Mouse (Mus musculus): Measurements from ENCODE around the gene Usp3.
A peak's percentile ranks its signal among the peaks of the same experiment; 100 is the strongest.

Gene Usp3

DNA sequence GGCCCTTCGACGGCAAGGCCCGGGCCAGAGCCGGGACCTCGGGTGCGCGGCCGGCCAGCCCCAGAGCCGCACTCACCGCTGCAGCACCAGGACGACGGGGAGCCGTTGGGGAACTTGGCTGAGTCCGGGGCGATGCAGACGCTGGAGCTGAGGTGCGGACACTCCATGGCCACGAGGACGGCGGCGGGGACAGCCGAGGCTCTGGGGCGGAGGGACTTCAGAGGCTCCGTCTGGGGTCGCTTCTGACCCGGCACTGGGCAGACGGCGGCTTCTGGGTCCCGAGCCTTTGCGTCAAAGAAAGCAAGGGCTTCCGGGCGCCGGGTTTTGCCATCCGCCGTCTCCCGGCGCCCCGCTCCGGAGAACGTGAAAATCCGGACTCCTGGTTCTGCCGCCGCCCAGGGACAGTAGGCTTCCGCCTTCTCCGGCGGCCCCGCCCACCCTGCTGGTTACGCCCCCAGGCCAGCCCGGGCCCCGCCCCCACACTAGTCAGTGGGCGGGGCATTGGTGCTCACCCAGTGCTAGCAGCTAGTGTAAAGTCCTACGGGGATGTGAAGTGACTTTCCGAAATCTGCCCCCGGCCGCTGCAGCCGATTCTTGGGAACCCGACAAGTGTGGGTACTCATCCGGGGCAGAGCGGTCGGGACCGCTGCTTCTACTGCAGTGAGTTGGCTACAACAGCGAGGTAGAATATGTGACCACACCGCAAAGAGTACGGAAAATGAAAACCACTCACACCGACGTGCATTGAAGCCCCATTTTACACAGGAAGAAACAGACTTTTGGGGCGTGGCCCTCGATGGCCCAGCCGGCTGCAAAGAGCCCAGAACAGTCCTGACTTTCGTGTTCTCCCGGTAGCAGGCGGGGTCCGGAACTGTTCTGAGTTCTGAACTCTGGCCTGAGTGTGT, at the start of gene Usp3:
TSS of gene Usp3 (minus strand) at position 435 of the 905 bp plus-strand sequence.
- DNase-seq (ENCODE audit: low spot score in 2 of 2) = peak; percentile 95 to 98

- DNase-seq (ENCODE audit: low spot score in 2 of 2) = no peak
These were observed 47.5 kb upstream of the Usp3 start for GRCm38 (mm10) chr9:66640491-66640890.

GRCm38 (mm10) chr9:66639626-66640025, 46.7 kb upstream of the Usp3 start:
- DNase-seq (ENCODE audit: low spot score in 2 of 2) = no peak

DNA sequence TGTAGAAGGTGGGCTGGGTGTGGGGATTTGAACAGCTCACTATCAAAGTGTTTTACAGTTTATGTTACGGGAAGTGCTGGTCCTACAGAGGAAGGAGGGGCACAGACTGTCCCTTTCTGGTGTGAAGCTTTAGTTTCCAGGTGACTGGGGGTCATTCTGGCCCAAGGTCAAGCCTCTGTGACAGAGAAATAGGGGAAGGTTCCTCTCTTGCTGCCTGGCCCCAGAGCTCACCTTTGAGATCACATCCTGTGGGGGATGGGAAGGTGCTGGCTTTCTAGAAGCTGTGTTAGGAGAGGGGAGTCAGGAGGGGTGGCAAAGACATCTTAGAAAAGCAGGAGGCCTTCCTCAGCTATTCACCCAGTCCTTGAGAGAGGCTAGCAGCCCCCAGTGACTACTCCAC, 39.5 kb upstream of the Usp3 start:
- no peak for DNase-seq (ENCODE audit: low spot score in 2 of 2)

DNA sequence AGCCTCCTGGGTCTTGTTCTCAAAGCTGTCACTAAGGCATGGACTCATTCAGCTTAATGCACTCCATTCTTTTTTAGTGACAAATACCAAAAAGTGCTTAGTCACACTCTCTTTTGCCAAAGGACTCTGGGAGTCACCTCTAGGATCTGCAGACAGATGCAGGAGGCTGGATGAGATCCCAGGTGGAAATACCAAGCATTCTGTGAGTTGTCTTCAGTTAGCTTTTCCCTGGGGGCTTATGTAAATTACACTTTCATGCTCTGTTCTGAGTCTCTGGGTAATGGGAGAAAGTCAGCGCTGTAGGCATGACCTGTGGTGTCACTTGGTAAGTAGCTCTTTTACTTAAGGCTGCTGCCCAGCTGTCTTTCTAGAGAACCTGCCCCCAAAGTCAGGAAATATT, 38.0 kb upstream of the Usp3 start:
- no peak for DNase-seq (ENCODE audit: low spot score in 2 of 2)

- DNase-seq (ENCODE audit: low spot score in 2 of 2) = no peak
These were observed 33.7 kb upstream of the Usp3 start for GRCm38 (mm10) chr9:66626661-66627060.

DNA sequence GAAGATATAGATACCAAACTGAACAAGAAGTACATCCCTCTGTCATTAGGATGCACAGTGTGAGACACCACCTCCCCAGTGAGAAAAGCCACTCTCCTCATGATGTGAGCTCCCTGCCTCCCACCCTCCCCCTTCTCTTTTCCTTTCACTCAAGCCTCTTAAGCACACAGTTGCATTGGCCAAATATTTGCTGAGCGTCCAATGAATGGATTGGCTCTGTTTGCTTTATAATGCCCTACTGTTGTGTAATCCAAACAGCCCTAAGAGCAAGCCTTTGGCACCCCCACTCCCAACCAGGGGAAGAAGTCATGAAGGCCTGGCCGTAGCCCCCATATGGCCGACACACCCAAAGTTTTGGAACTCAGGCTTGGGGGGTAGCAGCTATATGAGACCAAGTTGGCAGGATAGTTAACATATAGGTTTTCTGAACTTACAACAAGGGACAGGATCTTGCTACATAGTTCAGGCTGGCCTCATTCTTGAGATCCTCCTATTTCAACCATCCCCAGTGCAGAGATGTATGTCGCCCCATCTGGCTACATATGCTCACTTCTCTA, 33.1 kb upstream of the Usp3 start:
- no peak for DNase-seq (ENCODE audit: low spot score in 2 of 2)

DNA sequence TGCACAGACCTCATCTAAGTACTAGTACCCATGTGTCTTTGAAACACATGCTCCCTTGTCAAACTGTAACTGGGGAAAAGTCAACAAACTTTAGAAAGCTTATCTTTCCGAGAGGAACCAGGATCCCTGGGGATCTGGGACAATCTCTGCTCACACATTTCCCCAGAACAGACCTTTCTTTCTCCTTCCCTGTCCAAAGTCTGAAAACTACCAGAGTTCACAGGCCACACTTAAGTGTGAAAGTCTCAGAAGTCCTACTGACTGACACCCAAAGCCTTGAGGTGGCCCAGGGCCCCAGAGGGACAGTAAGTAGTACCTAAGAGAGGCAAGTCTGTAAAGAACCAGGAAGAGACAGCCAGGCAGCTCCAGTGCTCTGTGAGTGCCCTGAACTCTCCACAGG, 31.9 kb upstream of the Usp3 start:
- no peak for DNase-seq (ENCODE audit: low spot score in 2 of 2)

GRCm38 (mm10) chr9:66623627-66624026, 30.7 kb upstream of the Usp3 start:
- DNase-seq (ENCODE audit: low spot score in 2 of 2) = no peak

GRCm38 (mm10) chr9:66620581-66620981, 27.6 kb upstream of the Usp3 start:
- peak; percentile 23 to 58 for DNase-seq (ENCODE audit: low spot score in 2 of 2)

DNA sequence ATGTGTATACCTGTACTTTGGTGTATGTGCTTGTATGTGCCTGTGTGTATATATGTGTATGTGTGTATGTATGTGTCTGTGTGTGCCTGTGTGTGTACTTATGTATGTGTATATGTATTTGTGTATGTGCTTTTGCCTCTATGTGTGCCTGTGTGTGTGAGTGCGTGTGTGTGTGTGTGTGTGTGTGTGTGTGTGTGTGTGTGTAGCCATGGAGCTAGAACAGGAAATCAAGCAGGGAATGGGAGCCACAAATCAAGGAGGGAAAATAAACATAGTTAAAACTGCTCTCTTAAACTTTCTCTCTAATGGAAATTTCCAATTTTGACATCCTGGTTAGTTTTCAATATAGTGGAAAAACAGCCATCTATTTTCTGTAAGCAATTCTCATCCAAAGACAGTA, 27.1 kb upstream of the Usp3 start:
- no peak for DNase-seq (ENCODE audit: low spot score in 2 of 2)

GRCm38 (mm10) chr9:66617812-66618211, 24.9 kb upstream of the Usp3 start:
- no peak for DNase-seq (ENCODE audit: low spot score in 2 of 2)

DNA sequence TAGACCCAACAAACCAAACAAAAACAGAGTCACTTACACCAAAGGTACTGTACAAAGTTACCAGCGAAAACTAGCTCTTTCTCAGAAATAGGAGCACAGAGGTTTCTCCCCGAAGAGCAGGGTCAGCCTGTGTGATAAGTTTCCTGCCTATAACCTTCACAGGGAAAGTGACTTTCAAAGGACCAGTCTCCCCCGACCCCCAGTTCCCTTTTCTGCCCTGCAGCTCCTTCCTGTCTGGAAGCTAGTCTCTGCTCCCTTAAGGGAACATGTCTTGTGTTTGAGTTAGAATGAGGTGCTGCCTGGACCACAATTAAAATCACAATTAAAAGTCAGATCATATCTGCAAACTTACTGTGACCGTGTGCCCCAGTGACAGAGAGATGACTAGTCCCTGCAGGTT, 23.9 kb upstream of the Usp3 start:
- no peak for DNase-seq (ENCODE audit: low spot score in 2 of 2)

DNA sequence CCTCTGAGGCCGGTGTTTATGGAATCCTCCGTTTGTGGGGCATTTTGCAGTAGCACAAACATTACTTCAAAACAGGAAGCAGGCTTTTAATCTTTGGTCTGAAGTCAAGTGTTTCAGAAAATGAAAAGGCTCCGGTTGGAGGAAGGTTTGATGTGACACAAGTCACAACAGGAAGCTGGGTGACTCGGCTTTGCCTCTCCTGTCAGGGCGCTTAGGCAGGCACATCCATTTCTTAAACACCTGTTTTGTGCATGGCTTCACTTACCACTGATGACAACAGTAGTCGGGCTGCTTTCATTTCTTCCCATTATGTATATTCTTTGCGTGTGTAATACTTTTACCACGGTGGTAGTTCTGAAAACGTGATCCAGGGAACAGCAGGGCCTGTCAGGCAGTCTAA, 22.2 kb upstream of the Usp3 start:
- DNase-seq (ENCODE audit: low spot score in 2 of 2) = no peak

GRCm38 (mm10) chr9:66614547-66614946, 21.6 kb upstream of the Usp3 start:
- DNase-seq (ENCODE audit: low spot score in 2 of 2) = no peak

GRCm38 (mm10) chr9:66613667-66614066, 20.7 kb upstream of the Usp3 start:
- DNase-seq (ENCODE audit: low spot score in 2 of 2) = no peak

DNA sequence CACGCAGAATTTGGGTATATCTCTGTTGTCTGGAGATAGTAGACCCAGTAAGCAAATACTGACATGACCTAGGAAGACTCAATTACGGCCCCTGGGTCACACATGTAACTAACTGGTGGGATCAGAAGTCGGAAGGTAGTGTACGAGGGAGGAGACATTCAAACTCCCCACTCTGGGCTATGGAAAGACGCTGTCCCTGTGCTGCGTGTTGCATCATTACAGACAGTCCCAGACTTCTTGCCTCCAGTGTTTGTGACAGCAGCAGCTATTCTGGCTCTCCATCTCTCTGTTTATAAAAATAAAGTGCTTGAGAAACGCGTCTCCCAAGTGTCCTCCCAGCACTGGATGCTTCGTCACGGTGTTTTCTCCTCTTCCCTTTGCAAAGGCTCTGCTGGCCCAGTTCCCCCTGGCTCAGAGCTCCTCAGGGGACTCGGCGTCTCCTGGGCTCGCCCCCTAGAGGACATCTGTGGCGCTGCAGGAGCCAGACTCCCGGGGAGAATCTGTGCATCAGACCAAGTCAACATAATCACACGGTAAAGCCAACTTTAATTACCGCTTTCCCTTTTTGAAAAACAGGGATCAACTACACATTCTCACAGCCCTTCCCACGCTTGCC, 18.6 kb upstream of the Usp3 start:
- peak; percentile 77 to 90 for DNase-seq (ENCODE audit: low spot score in 2 of 2)

GRCm38 (mm10) chr9:66608817-66609345, 15.9 kb upstream of the Usp3 start:
- no peak for DNase-seq (ENCODE audit: low spot score in 2 of 2)

DNA sequence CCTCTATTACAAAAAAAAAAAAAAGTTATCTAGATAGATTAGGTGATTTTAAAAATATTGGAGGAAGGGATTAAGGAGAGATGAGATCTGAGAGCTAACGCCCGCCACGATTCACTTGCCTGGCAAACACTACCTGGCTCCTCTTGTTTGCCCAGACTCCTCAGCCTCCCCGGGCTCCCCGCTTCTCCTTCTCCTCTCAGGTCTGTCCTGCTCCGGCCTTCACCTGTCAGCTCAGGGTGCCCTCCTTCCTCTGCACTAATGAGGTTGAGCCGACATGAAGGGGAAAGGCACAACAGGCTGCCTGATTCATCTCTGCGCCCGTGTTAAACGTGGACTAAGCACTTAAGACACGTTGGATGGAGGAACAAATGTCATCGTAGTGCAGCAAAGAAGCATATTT, 13.9 kb upstream of the Usp3 start:
- DNase-seq (ENCODE audit: low spot score in 2 of 2) = no peak

GRCm38 (mm10) chr9:66605876-66606750, 13.2 kb upstream of the Usp3 start:
- DNase-seq (ENCODE audit: low spot score in 2 of 2) = peak; percentile 57 to 74

DNA sequence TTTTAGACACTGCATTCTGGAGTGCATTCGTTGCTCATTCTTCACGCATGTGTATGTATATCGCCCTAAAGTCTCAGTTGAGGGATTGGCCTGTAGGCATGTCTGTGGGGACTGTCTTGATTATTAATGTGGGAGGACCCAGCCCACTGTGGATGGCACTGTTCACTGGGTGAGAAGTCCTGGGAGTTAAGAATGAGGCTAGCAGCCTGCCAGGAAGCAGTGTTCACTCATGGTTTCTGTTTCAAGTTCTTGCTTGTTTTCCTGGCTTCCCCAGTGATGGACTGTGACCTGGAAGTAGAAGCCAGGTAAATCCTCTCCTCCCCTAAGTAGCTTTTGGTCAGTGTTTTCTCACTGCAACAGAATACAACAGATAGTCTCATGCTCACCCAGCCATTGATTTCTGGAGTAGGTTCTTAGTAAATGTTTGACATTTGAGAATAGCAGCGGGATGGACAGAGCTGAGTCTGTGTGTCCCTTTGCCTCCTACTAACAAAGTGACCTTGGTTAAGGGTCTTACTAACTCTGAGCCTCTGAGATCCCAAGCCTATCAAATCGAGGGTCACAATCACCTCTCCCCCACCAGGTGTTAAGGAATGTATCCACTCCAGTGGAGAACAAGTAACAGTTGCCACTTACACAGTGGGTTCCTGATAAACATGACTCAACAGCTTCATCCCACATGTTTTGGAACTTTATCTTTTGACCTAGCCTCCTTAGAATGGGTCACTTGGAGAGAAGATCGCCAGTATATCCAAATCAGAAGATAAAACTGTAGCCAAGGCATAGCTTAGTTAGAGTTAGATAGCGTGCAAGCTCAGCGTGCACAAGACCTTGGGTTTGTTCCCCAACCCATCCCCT, 11.6 kb upstream of the Usp3 start:
- DNase-seq (ENCODE audit: low spot score in 2 of 2) = no peak
